Mouse (Mus musculus) spleen, adult 10 weeks (tissue): ENCODE measurements around the gene Olfr672. TPM values are rescaled to one million over a fixed set of nuclear protein-coding genes. Genes with fewer than 3 reads are reported as not detected.

Experiments
- polyA plus RNA-seq: library from polyadenylated mRNA; stranded (reverse); fragments of 350-450 nt; fragmentation: Illumina TruSeq; extraction: RNeasy Lipid Tissue Mini Kit (QIAGEN cat#74804); gene quantifications from one replicate; pipeline ENCODE4 v1.2.3, GENCODE M21; 2015; ENCODE audit warnings: low replicate concordance; ENCODE audit not compliant: insufficient read depth

Olfr672 gene
- not detected for polyA plus RNA-seq

GRCm38 (mm10) chr7:105001929-105002328 is at the start of gene Olfr672:
Gene Olfr672, minus strand, starts transcription at chr7:105002029.

GRCm38 (mm10) chr7:105032398-105032797 is 30.6 kb upstream of the Olfr672 start, which contains the start of gene Olfr676:
Gene Olfr676, plus strand, starts transcription at chr7:105032698.

GRCm38 (mm10) chr7:105028360-105028759 is 26.5 kb upstream of the Olfr672 start, which contains the start of gene Olfr675:
Gene Olfr675, minus strand, starts transcription at chr7:105028460.

GRCm38 (mm10) chr7:104979026-104979425 is 22.8 kb downstream of the Olfr672 start, which contains the start of gene Olfr671:
Gene Olfr671, minus strand, starts transcription at chr7:104979126.

GRCm38 (mm10) chr7:104962520-104962919 is 39.3 kb downstream of the Olfr672 start, which contains the start of gene Olfr670:
Gene Olfr670, minus strand, starts transcription at chr7:104962620.

Other genes with a start within 250 kb of the Olfr672 start
- gene Usp17le, start 224.6 kb downstream of the Olfr672 start, polyA plus RNA-seq: not detected
- gene Usp17lb, start 159.4 kb downstream of the Olfr672 start, polyA plus RNA-seq: not detected
- not detected for gene Usp17la, start 145.0 kb downstream of the Olfr672 start, polyA plus RNA-seq
- gene Olfr665, start 124.0 kb downstream of the Olfr672 start, polyA plus RNA-seq: not detected
- not detected for gene Olfr666, start 106.1 kb downstream of the Olfr672 start, polyA plus RNA-seq
- not detected for gene Olfr667, start 80.5 kb downstream of the Olfr672 start, polyA plus RNA-seq
- gene Olfr668, start 74.0 kb downstream of the Olfr672 start, polyA plus RNA-seq: not detected
- not detected for gene Olfr669, start 67.8 kb downstream of the Olfr672 start, polyA plus RNA-seq
- gene Olfr670, start 39.4 kb downstream of the Olfr672 start, polyA plus RNA-seq: not detected
- not detected for gene Olfr671, start 22.9 kb downstream of the Olfr672 start, polyA plus RNA-seq
- not detected for gene Olfr675, start 26.4 kb upstream of the Olfr672 start, polyA plus RNA-seq
- gene Olfr676, start 30.7 kb upstream of the Olfr672 start, polyA plus RNA-seq: not detected
- not detected for gene Olfr677, start 49.3 kb upstream of the Olfr672 start, polyA plus RNA-seq
- not detected for gene Olfr678, start 62.4 kb upstream of the Olfr672 start, polyA plus RNA-seq
- gene Olfr679, start 79.2 kb upstream of the Olfr672 start, polyA plus RNA-seq: not detected
- gene Olfr680-ps1, start 90.8 kb upstream of the Olfr672 start, polyA plus RNA-seq: not detected
- not detected for gene Olfr681, start 114.8 kb upstream of the Olfr672 start, polyA plus RNA-seq
- gene Olfr683, start 145.0 kb upstream of the Olfr672 start, polyA plus RNA-seq: not detected
- not detected for gene Olfr684, start 161.6 kb upstream of the Olfr672 start, polyA plus RNA-seq
- not detected for gene Olfr685, start 184.0 kb upstream of the Olfr672 start, polyA plus RNA-seq
- gene Olfr686, start 205.5 kb upstream of the Olfr672 start, polyA plus RNA-seq: not detected